17 mouse cellular contexts compared by ENCODE assay signal in genomic region chr2:163422895-163423660, GRCm38 (mm10). TPM values are rescaled to one million over a fixed set of nuclear protein-coding genes. Genes with fewer than 3 reads are reported as not detected.
DNase-seq lines count a peak whose midpoint lies in the region; ATAC-seq and TF ChIP-seq lines count a peak whose summit lies in the region.
"Had no signal": no experiment of that assay in that cellular context is flagged by ENCODE, and none has a peak within 500 bp of the region (broad histone marks: within the 10 kb centered on the region; RNA-seq: fewer than 3 reads in every experiment).

No protein-coding gene starts in this region.

- peak overlapping the region; percentile 65 for H3K27ac ChIP-seq in intestine, postnatal 0 days (ENCODE audit: low read depth, low read length)
- H3K27ac ChIP-seq in intestine, embryonic 15.5 days = no peak overlapping the region
- H3K27ac ChIP-seq: heart, embryonic 15.5 days; hindbrain, embryonic 12.5 days; neural tube, embryonic 13.5 days had no signal

- no peak overlapping the region for H3K9ac ChIP-seq in intestine, postnatal 0 days (ENCODE audit: low read depth, low read length)
- no peak overlapping the region for H3K9ac ChIP-seq in intestine, embryonic 15.5 days
- H3K9ac ChIP-seq: heart, embryonic 15.5 days; hindbrain, embryonic 12.5 days; neural tube, embryonic 13.5 days had no signal

- no peaks in the 10 kb centered on the region for H3K27me3 ChIP-seq in intestine, postnatal 0 days (replicated peaks; ENCODE audit: control insufficient read depth, insufficient read depth, low read length)
- H3K27me3 ChIP-seq in intestine, embryonic 15.5 days (replicated peaks) = no peaks in the 10 kb centered on the region
- H3K27me3 ChIP-seq: heart, embryonic 15.5 days; hindbrain, embryonic 12.5 days; neural tube, embryonic 13.5 days had no signal

- ATAC-seq in intestine, postnatal 0 days = peak; percentile 43
- no peak for ATAC-seq in intestine, embryonic 15.5 days
- ATAC-seq: forebrain, embryonic 14.5 days; intestine, embryonic 16.5 days had no signal

- H3K4me1 ChIP-seq in intestine, postnatal 0 days (replicated peaks; ENCODE audit: control insufficient read depth, insufficient read depth, low read length) = peaks cover 9% of the 10 kb centered on the region; the same call in 1 of the 2 replicates
- peaks cover 9% of the 10 kb centered on the region; the same call in 1 of the 2 replicates for H3K4me1 ChIP-seq in intestine, embryonic 15.5 days (replicated peaks)

- H3K36me3 ChIP-seq in intestine, postnatal 0 days (ENCODE audit: control insufficient read depth, insufficient read depth) = no peaks in the 10 kb centered on the region
- no peaks in the 10 kb centered on the region for H3K36me3 ChIP-seq in intestine, embryonic 15.5 days
- H3K36me3 ChIP-seq: heart, embryonic 15.5 days; hindbrain, embryonic 12.5 days had no signal

- DNase-seq in cerebellum, adult 9-10 months = peak; percentile 17
- DNase-seq in cerebellum, postnatal 36 days = no peak
- peak; percentile 16 for DNase-seq in lung, postnatal 36 days
- DNase-seq in lung, adult 18-20 months = no peak
- peak; percentile 61 for DNase-seq in skeletal muscle tissue, adult 2 months (ENCODE audit: low read depth, low spot score)
- no peak for DNase-seq in Muller cell, postnatal 12 days (ENCODE audit: inconsistent ontology term)
- DNase-seq: cerebellum, adult 8-10 months; gastrocnemius, postnatal 10 days; right cerebral cortex, postnatal 25 days; thymus, adult 18-20 months had no signal

- no peaks in the 10 kb centered on the region for H3K9me3 ChIP-seq in intestine, postnatal 0 days (ENCODE audit: control insufficient read depth)
- H3K9me3 ChIP-seq in intestine, embryonic 15.5 days = no peaks in the 10 kb centered on the region
- H3K9me3 ChIP-seq: heart, embryonic 15.5 days; hindbrain, embryonic 12.5 days; neural tube, embryonic 13.5 days had no signal

- peak overlapping the region; percentile 32; the same call in 1 of the 2 replicates for H3K4me2 ChIP-seq in intestine, postnatal 0 days (replicated peaks; ENCODE audit: low read depth)
- H3K4me2 ChIP-seq in intestine, embryonic 15.5 days (replicated peaks) = no peak overlapping the region
- H3K4me2 ChIP-seq: heart, embryonic 15.5 days; hindbrain, embryonic 12.5 days; neural tube, embryonic 13.5 days had no signal

- H3K4me3 ChIP-seq in intestine, postnatal 0 days (ENCODE audit: low read depth, low read length) = no peak overlapping the region
- H3K4me3 ChIP-seq in intestine, embryonic 15.5 days (replicated peaks) = no peak overlapping the region
- H3K4me3 ChIP-seq: heart, embryonic 15.5 days; hindbrain, embryonic 12.5 days; neural tube, embryonic 13.5 days had no signal

- 49% methylated on average over 9 of the region's 9 CpGs for WGBS in intestine, postnatal 0 days
- WGBS in intestine, embryonic 15.5 days = 77% methylated on average over 9 of the region's 9 CpGs

- TF ChIP-seq CTCF in intestine, postnatal 0 days (IDR thresholded peaks at IDR 0.05; ENCODE audit: low read depth) = peak; percentile 26; the same call in 1 of the 2 replicates

RNA-seq across cellular contexts. Expression of gene Oser1, which starts 1.4 kb away (rescaled TPM):
- polyA plus RNA-seq in intestine, postnatal 0 days (2015; fragmentation: Nextera tagmentation; extraction: Ambion mirVana) = 62.3 and 64.5 TPM in 2 replicates
- polyA plus RNA-seq in intestine, embryonic 15.5 days (2015; fragmentation: Nextera tagmentation; extraction: Ambion mirVana) = 83.2 and 87.4 TPM in 2 replicates

RNA-seq across cellular contexts. Expression of gene Gdap1l1, which starts 15.2 kb away (rescaled TPM):
- polyA plus RNA-seq in intestine, postnatal 0 days (2015; fragmentation: Nextera tagmentation; extraction: Ambion mirVana) = 2.3 and 2.4 TPM in 2 replicates
- polyA plus RNA-seq in intestine, embryonic 15.5 days (2015; fragmentation: Nextera tagmentation; extraction: Ambion mirVana) = 5.9 and 6.1 TPM in 2 replicates

RNA-seq across cellular contexts. Expression of gene Jph2, which starts 25.3 kb away (rescaled TPM):
- polyA plus RNA-seq in intestine, postnatal 0 days (2015; fragmentation: Nextera tagmentation; extraction: Ambion mirVana) = 9.8 and 10.0 TPM in 2 replicates
- 8.5 and 9.8 TPM in 2 replicates for polyA plus RNA-seq in intestine, embryonic 15.5 days (2015; fragmentation: Nextera tagmentation; extraction: Ambion mirVana)

RNA-seq across cellular contexts. Expression of gene Fitm2, which starts 49.4 kb away (rescaled TPM):
- polyA plus RNA-seq in intestine, postnatal 0 days (2015; fragmentation: Nextera tagmentation; extraction: Ambion mirVana) = 5.3 and 5.5 TPM in 2 replicates
- 10.4 and 10.8 TPM in 2 replicates for polyA plus RNA-seq in intestine, embryonic 15.5 days (2015; fragmentation: Nextera tagmentation; extraction: Ambion mirVana)

Comparison
In these comparisons a context has a peak if more than half of its experiments do, and no peak if none do; other contexts are left out.
1. DNase-seq: peak in cerebellum, adult 9-10 months (single experiment), lung, postnatal 36 days (single experiment) and skeletal muscle tissue, adult 2 months (single experiment); none in cerebellum, postnatal 36 days (0 of 2), lung, adult 18-20 months (0 of 2) and Muller cell, postnatal 12 days (single experiment).